Mouse (Mus musculus) macrophage (primary cell): ENCODE data around the gene Arhgef5. TPM values are rescaled to one million over a fixed set of nuclear protein-coding genes. Genes with fewer than 3 reads are reported as not detected.

Experiments used
- H3K27ac ChIP-seq: fragments of 350-480 bp; formaldehyde crosslinking; 2 replicates; pipeline ENCODE4 v1.9.0; 2021
- H3K36me3 ChIP-seq: fragments of 350-480 bp; formaldehyde crosslinking; 2 replicates; pipeline ENCODE4 v1.9.0; 2021; ENCODE audit errors: inconsistent target
- H3K4me3 ChIP-seq: fragments of 350-480 bp; formaldehyde crosslinking; 2 replicates; pipeline ENCODE4 v1.9.0; 2021; ENCODE audit errors: inconsistent target
- H3K79me2 ChIP-seq: fragments of 350-480 bp; formaldehyde crosslinking; 2 replicates; pipeline ENCODE4 v1.9.0; 2021; ENCODE audit errors: inconsistent target
- WGBS: methylation state at CpG from one replicate; pipeline ENCODE4 v1.1.7; 2026; ENCODE audit warnings: inconsistent platforms; ENCODE audit not compliant: missing documents; 5-methylcytosine and 5-hydroxymethylcytosine counted together
- polyA plus RNA-seq: library from polyadenylated mRNA; stranded (reverse); fragments of 250-400 nt; gene quantifications from 3 replicates; pipeline ENCODE4 v1.2.4, GENCODE M21; 2018; ENCODE audit warnings: inconsistent platforms

Gene Arhgef5
- polyA plus RNA-seq, 1 experiment from 2014 or later: 0.11 TPM

GRCm38 (mm10) chr6:43295908-43296307 lies 30.5 kb downstream of the Arhgef5 start:
- Histone ChIP-seq H3K4me3 (no peak overlapping the region), H3K36me3 (no peaks in the 10 kb centered on the region), H3K79me2 (no peaks in the 10 kb centered on the region), H3K27ac (no peak overlapping the region)
- 76% methylated on average over 4 of the region's 5 CpGs for WGBS

- no peak overlapping the region for H3K4me3 ChIP-seq
- no peak overlapping the region for H3K27ac ChIP-seq
- no peaks in the 10 kb centered on the region for H3K36me3 ChIP-seq
- H3K79me2 ChIP-seq: no peaks in the 10 kb centered on the region
- WGBS: 51% methylated on average over 7 of the region's 7 CpGs
Observed at GRCm38 (mm10) chr6:43296798-43297507, 31.6 kb downstream of the Arhgef5 start.

DNA sequence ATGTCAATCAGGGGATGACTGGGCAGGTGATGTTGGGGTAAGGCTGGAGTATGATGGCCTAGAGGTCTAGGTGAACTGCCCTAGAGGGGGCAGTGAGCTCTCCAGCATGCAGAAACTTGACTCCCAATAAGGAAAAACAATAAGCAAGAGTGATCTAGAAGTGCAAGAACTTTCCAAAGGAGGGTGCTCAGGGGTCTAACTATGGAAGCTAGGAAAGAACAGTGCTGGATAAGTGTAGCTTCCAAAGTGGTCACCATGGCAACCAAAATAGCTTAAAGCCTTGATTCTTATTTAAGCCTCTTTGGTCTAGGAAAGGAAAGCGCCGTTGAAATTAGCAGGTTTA lies 32.1 kb downstream of the Arhgef5 start:
- Histone ChIP-seq H3K4me3 (no peak overlapping the region), H3K79me2 (no peaks in the 10 kb centered on the region), H3K27ac (no peak overlapping the region), H3K36me3 (no peaks in the 10 kb centered on the region)
- WGBS: 61% methylated on average over 2 of the region's 2 CpGs

DNA sequence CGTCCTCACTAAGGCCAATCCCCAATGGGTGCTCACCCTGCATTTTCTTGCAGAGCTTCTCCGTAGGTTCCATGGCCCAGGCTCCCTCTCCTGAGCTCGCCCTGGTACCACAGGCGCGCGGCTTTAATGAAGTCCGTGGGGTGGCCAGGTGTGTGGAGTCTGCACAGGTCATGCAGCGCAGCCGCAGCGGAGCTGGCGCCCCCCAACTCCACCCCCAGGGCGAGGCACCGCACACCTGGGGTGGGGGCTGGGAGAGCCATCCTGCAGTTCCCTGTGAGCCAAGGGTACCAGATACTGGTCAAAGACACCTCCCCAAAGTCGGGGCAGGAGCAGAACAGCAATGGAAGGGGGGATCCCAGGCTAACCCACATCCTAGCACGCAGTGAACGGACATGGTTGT lies 44.1 kb downstream of the Arhgef5 start, which contains the start of gene Nobox:
TSS of gene Nobox (minus strand) at position 101 of the 400 bp plus-strand sequence.
- Histone ChIP-seq H3K4me3 (no peak within 1 kb of the TSS), H3K36me3 (no peaks in the 10 kb centered on the region), H3K79me2 (no peaks in the 10 kb centered on the region), H3K27ac (no peak within 1 kb of the TSS)
- 80% methylated on average over 16 of the region's 16 CpGs for WGBS

GRCm38 (mm10) chr6:43310071-43310470 lies 44.7 kb downstream of the Arhgef5 start:
- no peaks in the 10 kb centered on the region for H3K36me3 ChIP-seq
- 94% methylated on average over 6 of the region's 6 CpGs for WGBS
- no peak overlapping the region for H3K27ac ChIP-seq
- H3K4me3 ChIP-seq: no peak overlapping the region
- no peaks in the 10 kb centered on the region for H3K79me2 ChIP-seq

- H3K4me3 ChIP-seq: no peak overlapping the region
- H3K79me2 ChIP-seq: no peaks in the 10 kb centered on the region
- no peak overlapping the region for H3K27ac ChIP-seq
- H3K36me3 ChIP-seq: no peaks in the 10 kb centered on the region
Observed at GRCm38 (mm10) chr6:43312546-43312945, 47.2 kb downstream of the Arhgef5 start.

GRCm38 (mm10) chr6:43312961-43313656 lies 47.7 kb downstream of the Arhgef5 start:
- 93% methylated on average over 8 of the region's 8 CpGs for WGBS
- no peak overlapping the region for H3K27ac ChIP-seq
- no peaks in the 10 kb centered on the region for H3K36me3 ChIP-seq
- no peaks in the 10 kb centered on the region for H3K79me2 ChIP-seq
- no peak overlapping the region for H3K4me3 ChIP-seq

- 74% methylated on average over 4 of the region's 4 CpGs for WGBS
- Histone ChIP-seq H3K79me2 (no peaks in the 10 kb centered on the region), H3K36me3 (no peaks in the 10 kb centered on the region), H3K27ac (no peak overlapping the region), H3K4me3 (no peak overlapping the region)
Observed at GRCm38 (mm10) chr6:43333479-43333878, 68.1 kb downstream of the Arhgef5 start.

GRCm38 (mm10) chr6:43335619-43336234 lies 70.3 kb downstream of the Arhgef5 start:
- WGBS: 49% methylated on average over 2 of the region's 3 CpGs

GRCm38 (mm10) chr6:43337491-43337961 lies 72.1 kb downstream of the Arhgef5 start:
- no peak overlapping the region for H3K4me3 ChIP-seq
- no peak overlapping the region for H3K27ac ChIP-seq
- H3K36me3 ChIP-seq: no peaks in the 10 kb centered on the region
- no peaks in the 10 kb centered on the region for H3K79me2 ChIP-seq
- WGBS: 73% methylated on average over 10 of the region's 10 CpGs

More at GRCm38 (mm10) chr6:43335619-43336234, 70.3 kb downstream of the Arhgef5 start:
- Histone ChIP-seq H3K36me3 (no peaks in the 10 kb centered on the region), H3K27ac (no peak overlapping the region), H3K79me2 (no peaks in the 10 kb centered on the region), H3K4me3 (no peak overlapping the region)

GRCm38 (mm10) chr6:43338804-43339203 lies 73.4 kb downstream of the Arhgef5 start:
- Histone ChIP-seq H3K4me3 (no peak overlapping the region), H3K79me2 (no peaks in the 10 kb centered on the region), H3K27ac (no peak overlapping the region), H3K36me3 (no peaks in the 10 kb centered on the region)
- WGBS: 92% methylated on average over 2 of the region's 2 CpGs

Other genes with a start within 250 kb of the Arhgef5 start
- not detected in 3 replicates for gene Olfr441, start 159.2 kb upstream of the Arhgef5 start, polyA plus RNA-seq
- gene Olfr237-ps1, start 119.0 kb upstream of the Arhgef5 start, polyA plus RNA-seq: not detected in 3 replicates
- not detected in 3 replicates for gene Olfr437, start 102.3 kb upstream of the Arhgef5 start, polyA plus RNA-seq
- not detected in 3 replicates for gene Olfr13, start 93.4 kb upstream of the Arhgef5 start, polyA plus RNA-seq
- not detected in 3 replicates for gene Olfr435, start 68.4 kb upstream of the Arhgef5 start, polyA plus RNA-seq
- not detected in 3 replicates for gene Olfr434, start 52.6 kb upstream of the Arhgef5 start, polyA plus RNA-seq
- gene Olfr47, start 34.1 kb upstream of the Arhgef5 start, polyA plus RNA-seq: not detected in 3 replicates
- gene Nobox, start 44.0 kb downstream of the Arhgef5 start, polyA plus RNA-seq: not detected in 3 replicates